Mouse (Mus musculus) CH12.LX (cell line): ENCODE data around the gene Plce1. TPM values are rescaled to one million over a fixed set of nuclear protein-coding genes. Genes with fewer than 3 reads are reported as not detected.

ENCODE experiments used
- DNase-seq: peaks from one replicate; pipeline ENCODE4 v3.0.0-alpha.2; 2013; ENCODE audit errors: extremely low read depth
- H3K27ac ChIP-seq: 2 replicates; pipeline ENCODE4 v1.5.1; 2012; ENCODE audit warnings: low read depth, mild to moderate bottlenecking, control low read depth, moderate library complexity; ENCODE audit not compliant: insufficient read depth
- H3K27me3 ChIP-seq: replicated peaks from 2 replicates; pipeline ENCODE3; 2012; ENCODE audit warnings: inconsistent platforms
- H3K36me3 ChIP-seq, 2 experiments: replicated peaks in 1 of 2; 2 replicates each; pipeline versions ENCODE3 to v1.6.1; 2012; ENCODE audit warnings: inconsistent platforms in 1 of 2, low read length in 1 of 2, mild to moderate bottlenecking in 1 of 2, mixed read lengths in 1 of 2, moderate library complexity in 1 of 2; ENCODE audit not compliant: control insufficient read depth in 1 of 2, insufficient read depth in 1 of 2
- H3K4me1 ChIP-seq, 2 experiments: 2 replicates each; pipeline ENCODE4 v1.6.1; 2012; ENCODE audit warnings: inconsistent platforms in 1 of 2, moderate library complexity in 1 of 2; ENCODE audit not compliant: insufficient read depth in 2 of 2, control insufficient read depth in 1 of 2
- H3K4me2 ChIP-seq: 2 replicates; pipeline ENCODE4 v1.6.1; 2012; ENCODE audit warnings: low read depth, mild to moderate bottlenecking, control low read depth; ENCODE audit not compliant: poor library complexity, insufficient read depth, severe bottlenecking
- H3K4me3 ChIP-seq, 3 experiments: fragments of 150-350 bp in 1 of 3; sonication (generic) in 1 of 3; replicated peaks in 1 of 3; 2 replicates each; pipeline versions ENCODE3 to v1.5.1; 2011 to 2012; ENCODE audit warnings: low read depth in 2 of 3, low read length in 2 of 3, mild to moderate bottlenecking in 2 of 3, moderate library complexity in 2 of 3, control low read depth in 1 of 3, improper control_type of control experiment in 1 of 3, inconsistent platforms in 1 of 3, mixed read lengths in 1 of 3; ENCODE audit not compliant: poor library complexity in 1 of 3
- H3K79me2 ChIP-seq: replicated peaks from 2 replicates; pipeline ENCODE4 v1.6.1; 2012; ENCODE audit warnings: mild to moderate bottlenecking, moderate library complexity; ENCODE audit not compliant: control insufficient read depth, poor library complexity, insufficient read depth, severe bottlenecking; ENCODE audit errors: extremely low read depth
- H3K9ac ChIP-seq: 2 replicates; pipeline ENCODE4 v1.6.1; 2012; ENCODE audit warnings: low read depth, mild to moderate bottlenecking, control low read depth, moderate library complexity; ENCODE audit not compliant: insufficient read depth
- H3K9me3 ChIP-seq: replicated peaks from 2 replicates; pipeline ENCODE3; 2012; ENCODE audit warnings: low read length, inconsistent platforms, mixed read lengths
- BHLHE40 ChIP-seq: IDR thresholded peaks from 2 replicates; pipeline ENCODE4 v1.6.1; 2011; ENCODE audit warnings: mild to moderate bottlenecking, low read depth, low read length, improper control_type of control experiment
- CHD1 ChIP-seq: IDR thresholded peaks from 2 replicates; pipeline ENCODE4 v1.6.1; 2012; ENCODE audit warnings: low read depth, low read length, improper control_type of control experiment, inconsistent platforms
- CHD2 ChIP-seq: IDR thresholded peaks from 2 replicates; pipeline ENCODE4 v1.6.1; 2011; ENCODE audit warnings: low read length, improper control_type of control experiment
- CTCF ChIP-seq, 2 experiments: IDR thresholded peaks in 1 of 2; conservative IDR thresholded peaks in 1 of 2; 2 replicates each; pipeline ENCODE4 v1.5.1; 2011 to 2012; ENCODE audit warnings: low read depth in 2 of 2, low read length in 2 of 2, improper control_type of control experiment in 1 of 2, inconsistent platforms in 1 of 2, mild to moderate bottlenecking in 1 of 2, moderate library complexity in 1 of 2
- ELF1 ChIP-seq: IDR thresholded peaks from 2 replicates; pipeline ENCODE4 v1.6.1; 2014; ENCODE audit warnings: low read depth, mild to moderate bottlenecking, inconsistent platforms, low read length, improper control_type of control experiment
- EP300 ChIP-seq: IDR thresholded peaks from 2 replicates; pipeline ENCODE4 v1.6.1; 2011; ENCODE audit warnings: low read length, improper control_type of control experiment
- ETS1 ChIP-seq: conservative IDR thresholded peaks from 2 replicates; pipeline ENCODE4 v1.6.1; 2012; ENCODE audit warnings: low read depth, mild to moderate bottlenecking, inconsistent platforms, low read length, improper control_type of control experiment, moderate library complexity
- GABPA ChIP-seq: IDR thresholded peaks from 2 replicates; pipeline ENCODE4 v1.6.1; 2012; ENCODE audit warnings: low read depth, low read length, improper control_type of control experiment, inconsistent platforms; ENCODE audit not compliant: insufficient replicate concordance
- HCFC1 ChIP-seq: IDR thresholded peaks from 2 replicates; pipeline ENCODE4 v1.6.1; 2012; ENCODE audit warnings: low read depth, mild to moderate bottlenecking, inconsistent platforms, low read length, improper control_type of control experiment
- IRF4 ChIP-seq: IDR thresholded peaks from 2 replicates; pipeline ENCODE4 v1.6.1; 2014; ENCODE audit warnings: low read depth, mild to moderate bottlenecking, inconsistent platforms, low read length, improper control_type of control experiment
- JUN ChIP-seq: IDR thresholded peaks from 2 replicates; pipeline ENCODE4 v1.6.1; 2011; ENCODE audit warnings: low read depth, mild to moderate bottlenecking, low read length, improper control_type of control experiment, moderate library complexity; ENCODE audit not compliant: insufficient read depth
- JUND ChIP-seq: conservative IDR thresholded peaks from 2 replicates; pipeline ENCODE4 v1.6.1; 2011; ENCODE audit warnings: low read depth, low read length, improper control_type of control experiment
- MAFK ChIP-seq: IDR thresholded peaks from 2 replicates; pipeline ENCODE4 v1.6.1; 2011; ENCODE audit warnings: low read length, improper control_type of control experiment; ENCODE audit not compliant: insufficient replicate concordance
- MAX ChIP-seq: IDR thresholded peaks from 2 replicates; pipeline ENCODE4 v1.6.1; 2011; ENCODE audit warnings: low read length, improper control_type of control experiment
- MAZ ChIP-seq: IDR thresholded peaks from 2 replicates; pipeline ENCODE4 v1.6.1; 2012; ENCODE audit warnings: low read depth, mild to moderate bottlenecking, inconsistent platforms, low read length, improper control_type of control experiment, moderate library complexity
- MEF2A ChIP-seq: IDR thresholded peaks from 2 replicates; pipeline ENCODE4 v1.6.1; 2014; ENCODE audit warnings: low read depth, mild to moderate bottlenecking, inconsistent platforms, low read length, improper control_type of control experiment, borderline replicate concordance
- MYC ChIP-seq: IDR thresholded peaks from 2 replicates; pipeline ENCODE4 v1.6.1; 2011; ENCODE audit warnings: low read depth, mild to moderate bottlenecking, improper control_type of control experiment, low read length
- NRF1 ChIP-seq: IDR thresholded peaks from 2 replicates; pipeline ENCODE4 v1.6.1; 2014; ENCODE audit warnings: low read depth, mild to moderate bottlenecking, inconsistent platforms, low read length, improper control_type of control experiment, moderate library complexity
- PAX5 ChIP-seq: IDR thresholded peaks from 2 replicates; pipeline ENCODE4 v1.6.1; 2012; ENCODE audit warnings: low read length, inconsistent platforms, mixed read lengths
- POLR2A ChIP-seq: IDR thresholded peaks from 2 replicates; pipeline ENCODE4 v1.6.1; 2011; ENCODE audit warnings: low read depth, mild to moderate bottlenecking, improper control_type of control experiment, low read length
- POLR2AphosphoS2 ChIP-seq: IDR thresholded peaks from 2 replicates; pipeline ENCODE4 v1.6.1; 2011; ENCODE audit warnings: low read depth, low read length, improper control_type of control experiment
- RAD21 ChIP-seq: IDR thresholded peaks from 2 replicates; pipeline ENCODE4 v1.6.1; 2011; ENCODE audit warnings: low read depth, mild to moderate bottlenecking, low read length, improper control_type of control experiment, moderate library complexity
- RCOR1 ChIP-seq: conservative IDR thresholded peaks from 2 replicates; pipeline ENCODE4 v1.6.1; 2012; ENCODE audit warnings: low read depth, mild to moderate bottlenecking, inconsistent platforms, low read length, improper control_type of control experiment
- TBP ChIP-seq: conservative IDR thresholded peaks from 2 replicates; pipeline ENCODE4 v1.6.1; 2011; ENCODE audit warnings: low read depth, low read length, improper control_type of control experiment
- TCF12 ChIP-seq: IDR thresholded peaks from 2 replicates; pipeline ENCODE4 v1.6.1; 2014; ENCODE audit warnings: low read depth, mild to moderate bottlenecking, inconsistent platforms, low read length, improper control_type of control experiment
- UBTF ChIP-seq: IDR thresholded peaks from 2 replicates; pipeline ENCODE4 v1.6.1; 2012; ENCODE audit warnings: low read depth, mild to moderate bottlenecking, inconsistent platforms, low read length, improper control_type of control experiment, moderate library complexity
- USF1 ChIP-seq: IDR thresholded peaks from 2 replicates; pipeline ENCODE4 v1.6.1; 2014; ENCODE audit warnings: low read depth, mild to moderate bottlenecking, inconsistent platforms, low read length, improper control_type of control experiment
- USF2 ChIP-seq: conservative IDR thresholded peaks from 2 replicates; pipeline ENCODE4 v1.6.1; 2011; ENCODE audit warnings: low read depth, low read length, improper control_type of control experiment
- ZC3H11A ChIP-seq: IDR thresholded peaks from 2 replicates; pipeline ENCODE4 v1.6.1; 2012; ENCODE audit warnings: low read depth, mild to moderate bottlenecking, inconsistent platforms, low read length, improper control_type of control experiment
- ZMIZ1 ChIP-seq: IDR thresholded peaks from 2 replicates; pipeline ENCODE4 v1.6.1; 2012; ENCODE audit warnings: low read depth, mild to moderate bottlenecking, inconsistent platforms, low read length, improper control_type of control experiment
- ZNF384 ChIP-seq: IDR thresholded peaks from 2 replicates; pipeline ENCODE4 v1.6.1; 2012; ENCODE audit warnings: low read depth, low read length, improper control_type of control experiment, inconsistent platforms
- dilution Hi-C: fragments of 300-500 bp; cut with MboI; formaldehyde crosslinking; loops from 2 replicates; pipeline ENCODE4 v1.14.3; 2020; ENCODE audit warnings: low sequenced_read_pairs; ENCODE audit not compliant: extremely low pct_unique_long_range_greater_than_20kb, extremely low pct_ligation_motif_present
- in situ Hi-C: fragments of 300-500 bp; cut with MboI; formaldehyde crosslinking; loops from 3 replicates; pipeline ENCODE4 v1.14.3; 2019; ENCODE audit warnings: low sequenced_read_pairs, low pct_ligation_motif_present, low pct_unique_long_range_greater_than_20kb, mixed read lengths
- polyA plus RNA-seq: library from polyadenylated mRNA; unstranded; fragments of >175 nt; gene quantifications from 2 replicates; pipeline ENCODE4 v1.2.1, GENCODE M21; 2012; ENCODE audit warnings: low read depth; ENCODE audit not compliant: insufficient read length
- total RNA-seq, 2 experiments: library from RNA; depleted of rRNA; stranded (reverse); fragments of 300-350 nt in 1 of 2; fragments of >200 nt in 1 of 2; gene quantifications; 2 replicates each; pipeline ENCODE4 v1.2.3; 2012 to 2014

Gene Plce1
- total and polyA plus RNA-seq, 3 experiments: under 0.01 to 0.13 (median 0.05) TPM

DNA sequence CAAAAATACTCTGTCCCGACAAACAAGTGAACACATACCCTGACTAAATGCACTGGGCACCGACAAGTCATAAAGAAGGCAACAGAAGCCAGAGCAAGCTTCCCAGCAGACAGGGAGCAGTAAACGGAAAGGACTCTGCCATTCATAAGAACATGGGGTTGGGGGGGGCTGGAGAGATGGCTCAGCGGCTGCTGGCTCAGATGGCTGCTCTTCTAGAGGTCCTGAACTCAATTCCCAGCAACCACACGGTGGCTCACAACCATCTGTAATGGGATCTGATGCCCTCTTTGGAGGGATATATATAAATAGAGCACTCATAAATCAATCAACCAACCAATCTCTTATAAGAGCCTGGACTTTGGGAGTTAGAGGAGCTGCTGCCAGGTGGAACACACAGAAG is 315.6 kb downstream of the Plce1 start:
- H3K9me3 ChIP-seq: no peaks in the 10 kb centered on the region
- dilution Hi-C loops: no loop called here
- no peak overlapping the region for H3K4me3 ChIP-seq
- H3K27me3 ChIP-seq: no peaks in the 10 kb centered on the region
- no peak for DNase-seq
- no peak overlapping the region for H3K9ac ChIP-seq
- H3K79me2 ChIP-seq: no peaks in the 10 kb centered on the region; the same call in 1 of the 2 replicates
- peaks cover 71 to 93% of the 10 kb centered on the region in 2 experiments for H3K36me3 ChIP-seq
- H3K4me1 ChIP-seq: no peaks in the 10 kb centered on the region
- H3K27ac ChIP-seq: no peak overlapping the region
- in situ Hi-C loops: loop anchor here (25.0 kb wide), 1 partner anchor 384 kb away; no protein-coding TSS in a partner anchor
- no peak overlapping the region for H3K4me2 ChIP-seq
- no peak for TF ChIP-seq GABPA
- TF ChIP-seq RCOR1: no peak
- TF ChIP-seq POLR2AphosphoS2: no peak
- no peak for TF ChIP-seq RAD21
- TF ChIP-seq TBP: no peak
- TF ChIP-seq CHD1: no peak
- no peak for TF ChIP-seq CTCF (conservative IDR thresholded peaks at IDR 0.05 in 1 of 2, IDR thresholded peaks at IDR 0.05 in 1 of 2; ENCODE audit: low read depth in 2 of 2, low read length in 2 of 2)
- TF ChIP-seq IRF4: no peak
- no peak for TF ChIP-seq JUND
- no peak for TF ChIP-seq POLR2A
- TF ChIP-seq MAX: no peak
- no peak for TF ChIP-seq MAFK
- no peak for TF ChIP-seq HCFC1
- TF ChIP-seq ELF1: no peak
- TF ChIP-seq BHLHE40: no peak
- no peak for TF ChIP-seq EP300
- no peak for TF ChIP-seq JUN
- TF ChIP-seq ETS1: no peak

DNA sequence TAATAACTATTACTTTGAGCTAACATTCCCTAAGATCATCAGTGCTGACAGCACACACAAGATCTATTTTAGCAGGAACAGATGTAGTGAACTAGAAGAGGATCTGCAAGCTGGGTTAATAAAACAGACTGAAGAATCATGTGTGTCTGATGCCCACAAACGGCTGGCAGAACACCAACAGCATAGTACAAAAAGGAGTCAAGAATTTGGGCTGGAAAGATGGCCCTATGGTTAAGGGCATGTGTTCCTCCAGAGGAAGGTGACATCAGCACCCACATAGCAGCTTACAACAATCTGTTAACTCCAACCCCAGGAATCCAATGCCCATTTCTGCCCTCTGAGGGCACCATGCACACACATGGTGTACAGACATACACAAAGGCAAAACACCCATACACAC is 317.4 kb downstream of the Plce1 start:
- Histone ChIP-seq H3K4me1 (no peaks in the 10 kb centered on the region), H3K27me3 (no peaks in the 10 kb centered on the region), H3K4me2 (no peak overlapping the region), H3K9ac (no peak overlapping the region), H3K27ac (no peak overlapping the region), H3K79me2 (no peaks in the 10 kb centered on the region; the same call in 1 of the 2 replicates), H3K36me3 (peaks cover 72 to 94% of the 10 kb centered on the region in 2 experiments), H3K4me3 (no peak overlapping the region), H3K9me3 (no peaks in the 10 kb centered on the region)
- DNase-seq: no peak
- in situ Hi-C loops: loop anchor here (25.0 kb wide), 1 partner anchor 386 kb away; no protein-coding TSS in a partner anchor
- no peak for TF ChIP-seq MAFK
- no peak for TF ChIP-seq NRF1
- TF ChIP-seq MYC: no peak
- no peak for TF ChIP-seq MAZ
- no peak for TF ChIP-seq TCF12
- no peak for TF ChIP-seq GABPA
- no peak for TF ChIP-seq HCFC1
- TF ChIP-seq ZC3H11A: no peak
- no peak for TF ChIP-seq PAX5
- no peak for TF ChIP-seq ZMIZ1
- TF ChIP-seq USF1: no peak
- no peak for TF ChIP-seq UBTF
- no peak for TF ChIP-seq ZNF384
- TF ChIP-seq TBP: no peak
- TF ChIP-seq CHD2: no peak
- TF ChIP-seq MEF2A: no peak
- TF ChIP-seq POLR2AphosphoS2: no peak
- no peak for TF ChIP-seq USF2
- TF ChIP-seq CHD1: no peak
- dilution Hi-C loops: no loop called here
